Mouse (Mus musculus) stomach, postnatal 0 days (tissue): ENCODE data around the gene Slc1a2.

Source experiments
- CTCF ChIP-seq: IDR thresholded peaks from 2 replicates; pipeline ENCODE4 v1.5.1; 2016; ENCODE audit warnings: antibody characterized with exemption, low read depth, mild to moderate bottlenecking, moderate library complexity
- EP300 ChIP-seq: optimal IDR thresholded peaks from 2 replicates; pipeline ENCODE3; 2016; ENCODE audit warnings: antibody characterized with exemption

- TF ChIP-seq CTCF = no peak
- no peak for TF ChIP-seq EP300
Observed at GRCm38 (mm10) chr2:102661052-102661451, 2.6 kb downstream of the Slc1a2 start.
